Mouse (Mus musculus) ovary, postnatal 14 days (tissue): ENCODE measurements at regions not wholly inside any gene's neighbourhood (a gene's known extent, or its start where the extent isn't known, plus 50 kb on each side); places are given as distances from the start of the nearest gene placed in this dataset.

Experiments
- DNase-seq: peaks from one replicate; pipeline ENCODE4 v3.0.0; 2022; ENCODE audit warnings: low spot score

DNA sequence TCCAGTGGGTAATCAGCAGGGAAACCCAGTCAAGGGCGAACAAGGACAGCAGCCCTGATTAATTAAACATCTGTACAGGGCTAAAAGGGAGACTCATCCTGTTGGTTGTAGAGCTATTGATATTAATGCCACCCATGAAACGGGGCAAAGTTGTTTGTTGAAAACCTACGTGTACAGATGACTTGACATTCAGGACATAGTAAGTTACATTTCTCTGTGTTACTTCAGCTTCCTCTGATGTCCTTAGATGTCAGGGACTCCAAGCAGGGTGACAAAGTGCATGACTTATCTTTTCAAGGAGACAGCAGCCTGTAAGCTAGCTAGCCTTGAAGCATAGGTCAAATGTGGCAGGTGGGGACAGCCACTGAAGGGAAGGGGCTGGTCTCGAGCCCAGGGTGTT, 390.5 kb downstream of the Ccdc171 start:
- no peak for DNase-seq

DNA sequence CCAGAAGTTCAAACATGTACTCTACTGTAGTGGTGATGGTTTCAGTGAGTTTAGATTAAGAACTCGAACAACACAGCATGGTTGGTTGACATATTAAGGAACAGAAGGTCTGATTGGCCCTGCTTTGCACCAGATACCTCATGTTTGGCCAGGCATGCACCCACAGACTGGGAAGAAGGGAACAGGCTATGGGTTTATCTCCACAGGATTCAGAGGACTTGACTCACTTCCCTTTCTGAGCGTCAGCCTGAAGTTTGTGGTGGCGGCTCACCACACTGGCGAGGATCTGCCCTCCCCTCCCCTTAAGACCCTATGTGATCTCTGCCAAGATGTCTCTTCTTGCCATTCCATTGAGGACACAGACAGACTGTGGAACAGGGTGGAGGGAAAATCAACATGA, 391.7 kb downstream of the Ccdc171 start:
- DNase-seq: no peak

DNA sequence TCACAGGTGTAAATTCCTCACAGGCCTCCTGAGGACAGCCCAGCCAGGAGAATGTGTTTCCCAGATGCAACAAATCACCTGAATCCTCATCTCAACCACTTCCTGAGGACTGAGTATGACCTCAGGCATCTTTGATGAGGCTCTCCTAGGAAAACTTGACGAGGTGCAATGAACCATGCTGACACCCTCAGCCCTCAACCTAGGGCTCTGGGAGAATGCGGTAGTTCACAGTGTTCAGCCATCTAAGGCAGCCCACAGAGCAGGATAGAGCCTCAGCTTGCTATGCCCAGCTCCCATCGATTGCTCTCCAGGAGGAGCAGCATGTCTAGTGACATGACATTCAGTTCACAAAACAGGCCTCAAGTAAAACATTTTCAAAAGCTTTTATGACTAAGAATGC, 392.7 kb downstream of the Ccdc171 start:
- no peak for DNase-seq

DNA sequence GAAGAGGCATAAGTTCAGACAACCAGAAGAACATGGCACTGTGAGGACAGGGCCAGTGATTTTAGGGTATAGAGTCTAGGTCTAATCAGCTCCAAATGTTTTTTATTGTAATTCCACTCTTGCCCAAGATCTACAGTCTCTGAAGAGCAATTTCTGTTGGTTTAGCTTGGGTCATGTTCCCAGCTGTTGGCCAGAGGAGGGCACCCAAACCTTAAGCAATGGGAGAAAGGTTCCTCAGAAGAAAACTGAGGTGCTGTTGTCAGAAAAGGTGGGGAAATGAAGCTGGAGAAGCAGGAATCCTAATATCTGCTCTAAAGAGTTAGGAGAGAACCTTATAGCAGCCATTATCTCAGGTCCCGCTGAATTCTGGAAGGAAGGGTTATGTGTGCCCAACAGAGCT, 393.7 kb downstream of the Ccdc171 start:
- no peak for DNase-seq

DNA sequence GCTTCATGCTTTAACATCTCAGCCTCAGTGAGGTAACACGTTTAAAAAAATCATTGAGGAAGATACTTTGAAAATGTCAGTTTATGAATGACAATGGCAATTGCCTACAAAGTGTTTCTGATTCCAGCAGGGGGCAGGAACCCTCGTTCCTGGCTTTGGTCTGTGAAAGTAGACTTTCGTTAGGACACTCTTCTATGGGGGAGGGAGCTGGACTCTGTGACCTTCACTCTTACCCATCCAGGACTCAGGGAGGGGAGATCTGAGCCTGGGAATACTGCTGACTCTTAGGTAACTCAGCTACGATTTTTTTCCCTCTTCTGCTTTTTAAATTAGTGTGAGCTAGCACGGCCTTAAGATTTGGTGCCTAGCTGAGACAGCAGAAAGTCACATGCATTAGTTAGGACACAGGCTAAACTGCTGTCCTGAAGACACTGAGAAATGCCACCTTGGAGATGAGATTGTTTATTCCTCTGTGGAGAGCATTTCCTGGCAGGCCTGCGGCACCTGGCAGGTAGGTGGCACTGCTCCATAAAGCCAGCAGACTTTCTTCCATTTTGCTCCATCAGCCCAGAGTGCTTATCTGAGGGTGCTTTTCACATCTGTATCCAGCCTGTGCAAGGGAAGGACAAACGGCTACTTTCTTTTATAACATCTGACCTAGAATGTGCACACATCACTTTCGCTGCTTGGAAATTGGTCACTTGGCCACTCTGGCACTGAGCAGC, 399.9 kb downstream of the Ccdc171 start:
- DNase-seq: no peak

DNA sequence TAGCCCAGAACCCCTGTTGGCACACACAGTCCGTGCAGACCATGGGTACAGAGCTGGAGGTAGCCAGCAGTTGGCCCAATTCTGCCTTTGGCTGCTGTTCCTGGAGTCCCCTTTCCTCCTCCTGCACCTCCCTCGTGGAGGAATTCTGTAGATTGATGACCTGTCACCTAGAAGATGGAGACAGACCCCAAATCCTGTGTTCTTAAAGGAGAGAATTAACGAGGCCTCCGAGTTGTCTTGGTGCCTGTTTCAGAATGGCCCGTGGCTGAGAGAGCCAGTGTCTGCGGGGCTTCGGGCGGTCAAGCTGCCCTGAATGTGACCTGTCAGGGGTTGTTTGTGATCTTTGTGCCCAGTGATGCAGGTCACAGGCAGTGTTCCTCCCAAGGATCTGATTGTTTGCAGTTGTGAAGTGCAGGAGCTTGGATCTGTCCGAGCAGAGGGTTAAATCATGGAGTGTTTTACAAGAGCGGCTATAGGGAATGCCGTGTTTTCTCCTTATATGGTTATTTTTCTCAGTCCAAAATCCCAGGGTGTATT, 400.9 kb downstream of the Ccdc171 start:
- no peak for DNase-seq

DNA sequence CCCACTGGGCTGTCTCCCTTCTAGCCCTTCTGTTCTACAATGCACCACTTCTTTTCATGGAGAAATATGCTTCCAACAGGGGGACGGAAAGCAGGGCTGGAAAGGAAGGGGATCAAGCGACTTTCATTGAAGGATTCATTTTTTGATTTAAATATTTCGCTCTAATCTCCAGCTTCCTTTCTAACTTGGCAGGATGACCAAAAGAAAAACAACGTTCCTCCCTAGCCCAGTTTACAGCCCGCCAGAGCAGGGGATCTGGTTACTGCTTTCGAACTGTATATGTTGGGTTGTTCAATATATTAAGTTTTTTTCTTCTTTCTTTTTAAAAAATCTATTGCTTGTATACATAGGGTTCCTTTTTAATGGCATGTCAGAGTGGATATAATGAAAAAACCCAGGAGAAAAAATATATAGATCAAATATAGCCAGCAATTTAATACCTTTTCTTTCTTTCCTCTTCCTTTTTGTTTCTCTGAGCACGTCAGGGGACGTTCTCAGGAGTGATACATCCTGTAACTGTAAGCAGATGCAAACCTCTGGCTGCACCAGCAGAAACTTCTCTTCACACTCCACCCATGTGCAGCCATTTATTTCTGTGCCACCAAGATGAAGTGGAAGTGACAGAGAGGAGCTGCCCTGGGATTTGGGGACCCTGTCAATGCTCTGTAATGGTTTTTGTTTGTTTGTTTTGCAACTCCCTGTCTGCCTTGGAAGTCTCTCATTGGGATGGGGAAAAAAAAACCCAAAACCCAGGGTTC, 406.7 kb downstream of the Ccdc171 start:
- no peak for DNase-seq

DNA sequence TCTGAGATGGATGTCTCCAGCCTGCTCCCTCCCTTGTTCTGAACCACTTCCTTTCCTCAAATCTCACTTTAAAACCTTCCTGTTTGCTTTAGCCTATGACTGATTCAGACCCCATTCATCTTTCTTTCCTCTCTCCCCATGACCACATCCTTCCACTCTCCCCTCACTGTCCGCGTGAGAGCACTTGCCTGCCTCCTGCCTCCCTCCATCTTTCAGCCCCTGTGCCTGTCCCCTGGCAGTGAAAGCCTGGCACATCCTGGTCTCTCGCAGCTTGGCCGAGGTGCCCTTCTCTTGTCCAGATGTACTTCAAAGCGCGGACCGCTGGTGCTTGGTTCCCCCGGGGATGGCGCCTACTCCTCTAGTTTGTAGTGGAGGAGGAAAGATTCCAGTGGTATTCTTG, 416.3 kb downstream of the Ccdc171 start:
- DNase-seq: no peak

DNA sequence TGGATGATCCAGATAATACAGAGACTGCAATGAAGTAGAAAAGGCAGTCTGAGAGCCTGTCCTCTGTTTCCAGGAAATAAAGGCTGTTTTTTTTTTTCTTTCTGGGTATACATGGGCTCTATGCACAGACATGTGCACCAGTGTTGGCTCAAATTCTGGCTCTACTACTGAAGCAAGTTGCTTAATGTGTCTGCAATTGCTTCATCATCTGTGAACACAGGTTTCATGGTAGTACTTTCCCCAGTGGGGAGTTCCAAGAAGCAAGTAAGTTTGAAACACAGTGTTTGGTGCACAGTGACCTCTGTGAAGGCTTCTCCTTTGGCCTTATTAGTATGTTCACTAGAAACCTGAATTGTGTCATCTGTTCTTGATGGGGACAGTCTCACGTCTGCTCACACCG, 424.3 kb downstream of the Ccdc171 start:
- DNase-seq: no peak

DNA sequence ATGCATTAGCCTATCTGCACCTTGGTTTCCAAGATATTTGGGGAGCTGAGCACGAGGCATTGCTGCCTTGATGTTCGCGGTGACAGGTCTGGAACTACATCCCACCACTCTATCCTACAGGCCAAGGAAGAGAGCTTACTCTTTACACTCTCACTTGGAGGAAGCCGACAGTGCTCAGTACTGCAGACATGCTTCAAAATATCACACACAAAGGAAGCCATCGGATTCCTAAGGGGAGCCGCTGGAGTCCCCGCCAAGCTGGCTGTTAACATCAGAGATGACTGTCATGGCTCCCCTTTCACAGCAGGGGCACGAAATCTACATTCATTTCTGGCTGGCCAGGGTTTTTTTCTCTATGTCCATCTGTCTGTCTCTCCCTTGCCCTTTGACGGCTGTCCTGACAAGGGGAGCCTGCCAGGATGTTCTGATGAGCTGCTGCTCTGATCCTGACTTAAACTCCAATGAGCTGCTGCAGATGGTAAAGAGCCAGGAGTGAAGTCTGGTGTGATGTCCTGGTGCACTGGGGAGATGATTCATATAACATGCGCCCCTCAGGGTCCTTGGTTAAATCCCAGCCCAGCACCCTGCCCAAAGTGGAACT, 425.6 kb downstream of the Ccdc171 start:
- DNase-seq: no peak

DNA sequence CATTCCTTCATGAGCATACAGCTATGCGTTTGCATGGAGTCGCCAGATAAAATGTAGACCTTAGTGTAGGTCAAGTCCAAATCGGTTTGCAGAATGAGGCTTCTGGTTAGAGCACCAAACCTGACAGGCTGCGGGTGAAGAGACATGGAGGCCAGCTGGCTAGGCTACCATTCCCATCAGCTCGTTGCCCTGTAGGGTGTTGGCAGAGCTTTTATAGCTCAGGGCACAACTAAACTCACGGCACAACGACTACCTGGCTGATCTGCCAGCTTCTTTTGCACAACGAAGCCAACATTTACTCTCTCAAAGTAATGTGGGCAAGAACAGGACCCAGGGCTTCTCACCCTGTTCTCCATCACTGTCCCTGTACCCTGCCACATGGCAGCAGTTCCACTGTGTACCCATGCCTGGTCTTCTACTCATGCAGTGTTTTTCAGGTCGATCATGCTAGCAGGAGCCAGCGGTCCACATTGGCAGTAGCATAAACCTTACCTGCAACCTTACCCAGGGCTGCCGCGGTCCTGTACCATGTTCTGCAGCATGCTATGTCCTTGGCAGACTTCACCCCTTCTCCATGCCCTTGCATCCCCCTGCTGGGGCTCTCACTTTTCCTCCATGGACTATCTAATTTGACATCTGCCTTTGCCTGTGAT, 431.0 kb downstream of the Ccdc171 start:
- DNase-seq: no peak

DNA sequence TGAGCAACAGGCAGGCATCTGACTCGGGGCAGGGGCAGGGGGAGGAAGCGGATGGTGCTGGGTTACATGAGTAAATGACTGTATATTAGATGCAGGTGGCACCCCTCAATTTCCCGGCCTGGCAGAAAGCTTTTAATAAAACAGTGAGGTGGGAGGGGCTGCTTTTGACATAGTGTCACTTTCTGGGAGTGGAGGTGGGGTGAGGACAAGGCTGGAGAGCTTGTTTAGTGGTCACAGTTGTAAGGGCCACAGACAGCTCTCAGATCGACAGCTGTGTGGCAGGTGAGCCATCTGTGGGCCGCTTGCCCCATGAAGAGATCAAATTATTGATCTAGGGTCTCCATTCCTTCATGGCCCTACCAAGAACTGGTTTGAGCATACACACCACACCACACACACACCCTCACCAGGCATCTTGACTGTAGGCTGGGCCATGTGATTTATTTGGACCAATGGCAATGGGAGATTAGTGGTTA, 431.9 kb downstream of the Ccdc171 start:
- no peak for DNase-seq

DNA sequence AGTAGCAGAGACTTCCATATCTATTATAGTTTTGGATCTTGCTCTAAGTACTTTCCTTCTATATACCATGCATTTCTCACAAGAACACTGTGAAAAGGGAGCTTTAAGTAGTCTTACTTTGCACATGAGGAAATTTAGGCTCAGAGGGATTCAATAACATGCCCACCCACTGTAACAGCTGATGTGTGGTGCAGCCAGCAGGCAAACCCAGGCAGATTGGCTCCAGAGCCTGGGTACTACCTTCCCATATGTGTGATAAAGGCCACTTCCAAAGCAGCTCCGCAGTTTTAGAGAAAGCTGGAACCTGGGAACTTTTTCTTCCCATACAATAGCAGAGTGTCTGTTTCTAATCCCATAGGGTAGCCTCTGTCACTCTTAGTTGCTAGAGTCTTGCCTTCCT, 441.6 kb downstream of the Ccdc171 start:
- no peak for DNase-seq

DNA sequence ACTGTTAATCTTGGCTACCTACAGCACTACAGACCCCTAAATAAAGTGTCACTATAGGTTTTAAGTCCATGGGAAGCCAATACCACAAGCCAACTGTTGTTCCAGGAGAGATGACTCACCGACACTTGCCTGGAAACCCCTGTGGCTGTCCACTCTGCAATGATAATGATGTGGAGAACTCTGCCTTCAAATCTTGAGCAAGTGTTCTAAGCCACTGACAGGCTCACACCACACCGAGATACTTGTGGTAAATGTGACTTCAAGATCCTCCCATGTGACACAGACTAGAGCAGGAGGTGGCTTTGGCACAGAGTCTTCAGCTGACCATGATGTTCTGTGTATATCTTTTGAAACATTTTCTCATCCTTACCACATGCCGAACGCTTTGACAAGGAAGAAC, 447.8 kb downstream of the Ccdc171 start:
- no peak for DNase-seq

DNA sequence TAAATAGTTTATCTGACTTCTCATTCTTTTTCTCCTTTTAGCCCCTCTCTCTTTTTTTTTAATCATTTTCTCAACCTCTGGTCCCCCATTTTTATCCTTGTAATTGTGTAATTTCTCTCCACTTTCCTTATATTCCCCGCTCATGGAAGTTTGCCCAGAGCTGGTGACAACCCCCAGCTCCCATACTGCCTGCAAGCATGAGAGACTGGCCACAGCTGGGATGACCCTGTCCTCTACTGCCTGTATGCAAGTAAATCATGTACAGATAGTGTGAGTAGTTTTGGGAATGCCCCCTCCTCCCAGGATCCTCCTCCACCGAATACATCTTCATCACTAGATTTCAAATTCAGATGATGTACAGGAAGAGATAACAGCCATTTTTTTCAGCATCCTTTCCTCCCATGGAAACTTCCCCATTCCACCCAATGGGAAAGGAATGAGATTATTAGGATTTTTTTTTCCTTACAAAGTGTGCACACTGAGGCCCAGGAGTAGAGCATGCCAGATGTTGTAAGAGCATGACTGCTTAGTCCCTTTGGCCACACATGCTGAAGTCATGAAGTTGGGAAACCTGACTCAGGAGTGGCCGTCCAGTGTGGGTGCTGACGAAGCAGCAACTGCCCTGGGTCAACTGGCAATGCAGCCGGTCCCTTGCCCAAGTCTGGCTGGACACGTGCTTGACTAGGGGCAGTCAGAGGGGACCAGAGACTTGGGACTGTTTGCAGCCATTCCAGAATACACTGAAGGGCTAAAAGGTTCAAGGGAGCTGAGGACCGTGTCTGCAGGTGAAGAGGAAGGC, 449.1 kb downstream of the Ccdc171 start:
- no peak for DNase-seq

DNA sequence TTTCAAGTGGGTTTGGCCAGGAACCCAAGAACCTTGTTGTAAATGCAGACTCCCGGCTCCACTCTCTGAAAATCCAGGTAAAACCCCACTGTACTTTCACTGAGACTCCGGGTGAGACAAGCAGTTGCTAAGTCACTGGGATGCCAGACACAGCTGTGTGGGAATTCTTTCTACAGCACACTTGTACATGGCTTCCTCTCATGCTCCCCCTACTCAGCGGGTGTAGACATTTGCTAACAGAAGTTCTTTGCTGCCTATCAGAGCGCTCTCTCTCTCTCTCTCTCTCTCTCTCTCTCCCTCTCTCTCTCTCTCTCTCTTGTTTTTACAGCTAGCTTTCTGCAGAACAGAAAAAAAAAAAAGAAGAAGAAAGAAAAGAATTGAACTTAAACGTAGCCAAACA, 450.2 kb downstream of the Ccdc171 start:
- DNase-seq: no peak

DNA sequence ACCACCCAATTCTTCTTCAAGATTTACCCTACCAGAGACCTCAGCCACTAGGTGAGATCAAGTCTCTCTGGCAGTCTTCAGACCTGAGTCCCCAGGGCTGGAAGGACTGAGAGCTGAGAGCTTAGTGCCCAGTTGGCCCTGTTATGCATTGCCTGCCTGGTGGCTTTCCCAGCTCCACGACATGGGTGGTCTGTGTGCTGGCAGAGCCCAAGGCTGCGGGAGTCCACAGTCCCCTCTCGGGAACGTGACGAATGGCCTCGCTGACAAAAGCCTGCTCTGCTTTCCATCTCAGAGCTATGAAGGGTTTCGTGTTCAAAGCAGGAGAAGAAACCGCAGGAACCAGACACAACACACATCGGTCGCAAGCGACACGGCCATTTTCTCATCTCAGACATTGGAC, 450.7 kb downstream of the Ccdc171 start:
- no peak for DNase-seq

DNA sequence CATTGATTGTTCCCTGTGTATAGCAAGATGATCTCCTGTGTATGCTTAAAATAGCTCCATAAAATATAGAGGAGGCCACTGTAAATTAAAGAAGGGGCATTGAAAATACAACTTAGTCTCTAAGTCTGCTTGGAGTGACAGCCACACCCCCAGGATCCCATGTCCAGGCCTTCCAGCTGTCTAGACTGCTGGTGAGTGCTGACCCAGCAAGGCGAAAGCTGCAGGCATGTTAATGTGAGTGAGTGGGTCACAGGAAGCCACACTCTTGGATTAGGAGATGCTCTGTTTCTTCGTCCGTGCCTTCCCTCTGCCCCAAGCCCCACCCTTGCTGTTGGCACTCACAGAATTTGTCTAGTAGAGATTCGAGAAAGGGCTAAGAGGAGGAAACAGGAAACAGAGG, 453.7 kb downstream of the Ccdc171 start:
- no peak for DNase-seq

DNA sequence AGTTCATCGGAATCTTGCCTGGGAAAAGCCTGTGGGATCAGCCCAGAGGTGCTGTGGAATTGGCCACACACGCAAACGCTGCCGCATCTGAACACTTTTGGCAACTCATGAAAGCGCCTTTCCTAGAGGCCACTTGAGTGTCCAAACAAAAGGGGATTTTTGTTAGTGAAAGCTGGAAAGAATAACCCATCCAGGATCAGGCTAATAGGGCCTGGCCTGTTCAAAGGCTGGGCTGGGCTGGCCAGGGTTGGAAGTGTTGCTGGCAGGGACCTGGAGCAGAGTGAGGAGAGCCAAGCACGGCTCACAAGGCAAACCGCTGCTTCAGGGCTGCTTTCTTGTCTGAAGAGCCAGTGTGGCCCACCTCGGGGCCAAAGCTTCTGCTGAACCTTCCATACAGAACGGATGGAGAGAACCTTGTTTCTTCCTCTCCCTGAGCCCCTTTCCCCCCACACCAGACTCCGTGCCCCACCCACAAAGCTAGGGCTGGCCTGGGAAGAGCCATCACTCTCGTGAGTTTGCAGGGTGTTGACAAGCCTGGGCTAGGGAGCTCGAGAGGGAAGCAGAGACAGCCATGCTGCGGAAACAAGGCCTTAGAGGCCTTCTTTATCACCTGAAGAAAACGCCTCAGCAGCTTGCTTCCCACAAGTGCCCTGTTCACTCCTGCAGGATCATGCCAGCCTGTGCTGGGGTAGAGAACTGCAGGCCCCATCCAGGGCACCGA, 459.5 kb downstream of the Ccdc171 start:
- no peak for DNase-seq

DNA sequence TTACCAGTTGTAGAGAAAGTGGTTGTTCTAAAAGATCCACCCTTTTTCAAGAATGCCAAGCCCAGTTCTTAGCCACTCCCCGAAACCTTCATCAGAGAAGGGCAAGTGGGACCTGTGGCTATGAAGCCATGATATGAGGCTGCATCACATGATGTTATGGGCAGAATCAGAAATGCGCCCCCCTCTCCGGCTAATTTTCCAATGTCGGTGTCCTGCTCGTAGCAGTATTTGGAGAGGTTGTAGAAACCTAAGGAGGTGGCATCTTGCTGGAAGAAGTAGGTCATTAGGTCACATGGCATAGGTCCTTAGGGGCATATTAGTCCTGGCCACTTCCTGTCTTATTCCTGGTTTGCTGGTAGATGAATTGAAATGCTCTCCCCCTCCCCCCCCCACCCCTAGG, 460.1 kb downstream of the Ccdc171 start:
- no peak for DNase-seq
